Comparison of ENCODE assay signal across 9 mouse cellular contexts in genomic region chr1:41390102-41390884, GRCm38 (mm10).
DNase-seq lines count a peak whose midpoint lies in the region; ATAC-seq and TF ChIP-seq lines count a peak whose summit lies in the region.
"Had no signal": no experiment of that assay in that cellular context is flagged by ENCODE, and none has a peak within 500 bp of the region (broad histone marks: within the 10 kb centered on the region; RNA-seq: fewer than 3 reads in every experiment).

No protein-coding gene starts in this region.

- H3K9me3 ChIP-seq in forebrain, postnatal 0 days (ENCODE audit: low read length) = no peaks in the 10 kb centered on the region
- H3K9me3 ChIP-seq in hindbrain, embryonic 13.5 days = no peaks in the 10 kb centered on the region
- no peaks in the 10 kb centered on the region for H3K9me3 ChIP-seq in lung, embryonic 16.5 days (ENCODE audit: control insufficient read depth, low read length)

- H3K27me3 ChIP-seq in forebrain, postnatal 0 days (ENCODE audit: insufficient read depth, low read length) = no peaks in the 10 kb centered on the region
- H3K27me3 ChIP-seq in hindbrain, embryonic 13.5 days = no peaks in the 10 kb centered on the region
- no peaks in the 10 kb centered on the region for H3K27me3 ChIP-seq in lung, embryonic 16.5 days (ENCODE audit: control insufficient read depth, insufficient read depth, low read depth, low read length)

- H3K27ac ChIP-seq in forebrain, postnatal 0 days (ENCODE audit: low read depth, low read length) = peak overlapping the region; percentile 47; the same call in 1 of the 2 replicates
- peak overlapping the region; percentile 72 for H3K27ac ChIP-seq in hindbrain, embryonic 13.5 days
- H3K27ac ChIP-seq in lung, embryonic 16.5 days (ENCODE audit: low read length) = peak overlapping the region; percentile 21

- no peak overlapping the region for H3K4me3 ChIP-seq in forebrain, postnatal 0 days (ENCODE audit: low read depth, low read length)
- no peak overlapping the region for H3K4me3 ChIP-seq in hindbrain, embryonic 13.5 days
- H3K4me3 ChIP-seq in lung, embryonic 16.5 days (ENCODE audit: low read length) = no peak overlapping the region
- H3K4me3 ChIP-seq: erythroblast, embryonic 14.5 days had no signal

- WGBS in forebrain, postnatal 0 days = 4% methylated on average over 11 of the region's 11 CpGs
- 3% methylated on average over 11 of the region's 11 CpGs for WGBS in hindbrain, embryonic 13.5 days
- 8% methylated on average over 11 of the region's 11 CpGs for WGBS in lung, embryonic 16.5 days

- no peak overlapping the region for H3K4me2 ChIP-seq in forebrain, postnatal 0 days (ENCODE audit: low read depth)
- H3K4me2 ChIP-seq in hindbrain, embryonic 13.5 days = peak overlapping the region; percentile 20
- peak overlapping the region; percentile 26 for H3K4me2 ChIP-seq in lung, embryonic 16.5 days (ENCODE audit: low read depth, low read length)

- peaks cover 9% of the 10 kb centered on the region for H3K4me1 ChIP-seq in forebrain, postnatal 0 days (ENCODE audit: insufficient read depth)
- H3K4me1 ChIP-seq in hindbrain, embryonic 13.5 days (replicated peaks) = peaks cover 26% of the 10 kb centered on the region
- peaks cover 8% of the 10 kb centered on the region for H3K4me1 ChIP-seq in lung, embryonic 16.5 days (replicated peaks; ENCODE audit: control insufficient read depth, insufficient read depth, low read length)

- TF ChIP-seq CTCF in forebrain, postnatal 0 days (IDR thresholded peaks at IDR 0.05; ENCODE audit: low read depth) = no peak

- peak; percentile 95 for ATAC-seq in forebrain, postnatal 0 days
- ATAC-seq in hindbrain, embryonic 13.5 days (ENCODE audit: low FRiP score) = peak; percentile 96
- ATAC-seq in lung, embryonic 16.5 days (ENCODE audit: low read depth) = peak; percentile 97

- H3K36me3 ChIP-seq in forebrain, postnatal 0 days (ENCODE audit: insufficient read depth) = no peaks in the 10 kb centered on the region
- H3K36me3 ChIP-seq in hindbrain, embryonic 13.5 days = no peaks in the 10 kb centered on the region
- no peaks in the 10 kb centered on the region for H3K36me3 ChIP-seq in lung, embryonic 16.5 days (ENCODE audit: control insufficient read depth, insufficient read depth, low read length)

- DNase-seq in cerebellum, postnatal 4 days (ENCODE audit: low spot score in 2 of 2) = peak; percentile 22 to 44
- DNase-seq in cerebellum, adult 9-11 months = no peak
- peak; percentile 82 for DNase-seq in forebrain, postnatal 0 days
- peak; percentile 60 to 82 for DNase-seq in layer of hippocampus, postnatal 14 days (ENCODE audit: low spot score in 2 of 2)
- peak; percentile 52 to 58 for DNase-seq in right cerebral cortex, adult 2 months (ENCODE audit: low spot score in 2 of 2)
- no peak for DNase-seq in thymus, adult 18-20 months

- H3K9ac ChIP-seq in forebrain, postnatal 0 days = no peak overlapping the region
- H3K9ac ChIP-seq in hindbrain, embryonic 13.5 days = no peak overlapping the region; the same call in 1 of the 2 replicates
- H3K9ac ChIP-seq in lung, embryonic 16.5 days (ENCODE audit: low read length) = no peak overlapping the region

Comparison
In these comparisons a context has a peak if more than half of its experiments do, and no peak if none do; other contexts are left out.
1. DNase-seq: peak in cerebellum, postnatal 4 days (2 of 2), forebrain, postnatal 0 days (single experiment), layer of hippocampus, postnatal 14 days (2 of 2) and right cerebral cortex, adult 2 months (2 of 2); none in cerebellum, adult 9-11 months (single experiment) and thymus, adult 18-20 months (0 of 2).
2. H3K27ac ChIP-seq: peak in every context shown above with its lines; median percentile 72 in hindbrain, embryonic 13.5 days; 47 in forebrain, postnatal 0 days; 21 in lung, embryonic 16.5 days.
3. Peak in every context shown above with its lines, with median percentiles within 50 percentile points of each other: ATAC-seq.